Mouse (Mus musculus) cerebellum, postnatal 4 days (tissue): ENCODE results near the gene Spint5.
A peak's percentile ranks its signal among the peaks of the same experiment; 100 is the strongest.

Experiments used
- DNase-seq, 2 experiments: peaks; one replicate each; pipeline ENCODE4 v3.0.0; 2022; ENCODE audit warnings: low spot score in 2 of 2, mixed read lengths in 1 of 2

The Spint5 gene

GRCm38 (mm10) chr2:164737377-164738090 lies 22.4 kb downstream of the Spint5 start:
- DNase-seq: no peak

GRCm38 (mm10) chr2:164739876-164740275 lies 24.8 kb downstream of the Spint5 start:
- DNase-seq: no peak

GRCm38 (mm10) chr2:164744987-164745386 lies 29.9 kb downstream of the Spint5 start:
- no peak for DNase-seq

- DNase-seq: peak; percentile 83 to 94
Measured at GRCm38 (mm10) chr2:164745843-164746479, 30.9 kb downstream of the Spint5 start, which contains the start of the genes Wfdc3 and Dnttip1. Wfdc3 (minus strand) TSS chr2:164745931. Dnttip1 (plus strand) TSS chr2:164745983.

GRCm38 (mm10) chr2:164746693-164747092 lies 31.6 kb downstream of the Spint5 start:
- DNase-seq: no peak

- DNase-seq: no peak
Measured at GRCm38 (mm10) chr2:164748191-164748590, 33.1 kb downstream of the Spint5 start.

GRCm38 (mm10) chr2:164748991-164749390 lies 33.9 kb downstream of the Spint5 start:
- no peak for DNase-seq

- no peak for DNase-seq
Measured at GRCm38 (mm10) chr2:164752454-164752853, 37.3 kb downstream of the Spint5 start.

- DNase-seq: no peak
Measured at GRCm38 (mm10) chr2:164754105-164754504, 39.0 kb downstream of the Spint5 start.

- no peak for DNase-seq
Measured at GRCm38 (mm10) chr2:164754800-164755199, 39.7 kb downstream of the Spint5 start.

- DNase-seq: no peak
Measured at GRCm38 (mm10) chr2:164757841-164758240, 42.7 kb downstream of the Spint5 start.

GRCm38 (mm10) chr2:164758692-164759091 lies 43.6 kb downstream of the Spint5 start:
- no peak for DNase-seq

GRCm38 (mm10) chr2:164760059-164760833 lies 45.1 kb downstream of the Spint5 start:
- no peak for DNase-seq

GRCm38 (mm10) chr2:164761502-164761901 lies 46.4 kb downstream of the Spint5 start:
- no peak for DNase-seq

GRCm38 (mm10) chr2:164761971-164762370 lies 46.9 kb downstream of the Spint5 start:
- no peak for DNase-seq

GRCm38 (mm10) chr2:164762593-164762992 lies 47.5 kb downstream of the Spint5 start:
- no peak for DNase-seq

GRCm38 (mm10) chr2:164765841-164766240 lies 50.7 kb downstream of the Spint5 start:
- no peak for DNase-seq
